Mouse (Mus musculus): ENCODE measurements around the gene Pdcd4. TPM values are rescaled to one million over a fixed set of nuclear protein-coding genes. Genes with fewer than 3 reads are reported as not detected.
A peak's percentile ranks its signal among the peaks of the same experiment; 100 is the strongest.
"Not testable (repeated sequence)": the region's sequence is repeated elsewhere in the genome, so short reads cannot be mapped to it uniquely, and the experiment has no call there.

The Pdcd4 gene
- polyA plus RNA-seq, 1 experiment from 2014 or later: 64.6 TPM

DNA sequence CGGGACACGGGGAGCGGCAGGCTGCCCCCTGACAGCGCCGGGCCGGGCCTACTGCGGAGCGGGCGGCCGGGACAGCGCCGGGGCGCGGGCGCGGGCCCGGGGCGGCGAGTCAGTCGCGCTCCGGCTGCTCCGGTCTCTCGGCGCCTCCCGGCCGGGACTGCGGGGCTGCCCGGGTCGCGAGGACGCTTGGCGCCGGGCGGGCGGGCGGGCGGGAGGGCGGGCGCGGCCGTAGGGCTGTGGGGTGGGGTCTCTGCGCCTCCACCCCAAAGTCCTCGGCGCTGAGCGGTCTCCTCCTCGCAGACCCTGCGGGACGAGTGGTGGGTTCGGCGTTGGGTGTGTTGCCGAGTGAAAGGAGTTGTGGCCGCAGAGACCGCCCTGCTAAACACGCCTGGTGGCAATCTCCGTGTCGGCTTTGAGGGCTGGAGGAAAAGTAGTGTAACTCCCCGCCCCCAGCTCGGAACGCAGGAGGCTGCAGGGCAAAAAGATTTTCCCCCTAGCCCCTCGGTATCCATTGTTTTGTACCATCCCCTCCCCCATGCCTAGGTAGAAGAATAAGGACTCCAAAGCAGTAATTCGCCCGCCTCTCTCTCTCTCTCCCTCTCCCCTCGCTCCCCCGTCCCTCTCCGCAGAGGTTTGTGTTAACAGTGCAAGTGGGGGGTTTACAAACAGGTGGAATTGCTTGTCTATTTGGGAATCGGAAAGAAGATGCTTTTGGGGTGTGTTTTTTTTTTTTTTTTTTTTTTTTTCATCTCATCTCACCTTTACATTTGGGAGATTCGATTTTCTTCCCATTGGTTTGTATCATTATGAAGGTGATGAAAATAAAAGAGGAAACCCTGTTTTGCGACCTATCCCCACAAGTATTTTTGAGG, 53.4 kb downstream of the Pdcd4 start:
- DNase-seq (ENCODE audit: low spot score) (peak; percentile 77), ATAC-seq (peak; percentile 3; the same call in 1 of the 2 replicates)
- H3K4me1 ChIP-seq (ENCODE audit: insufficient read depth, low read depth, low read length): peaks cover 9% of the 10 kb centered on the region
- peak overlapping the region; percentile 95 for H3K4me3 ChIP-seq (ENCODE audit: low read depth, low read length)
- no peaks in the 10 kb centered on the region for H3K27me3 ChIP-seq (replicated peaks; ENCODE audit: insufficient read depth, low read length)
- H3K36me3 ChIP-seq (ENCODE audit: insufficient read depth, low read length): no peaks in the 10 kb centered on the region
- H3K9ac ChIP-seq (replicated peaks; ENCODE audit: low read depth): peak overlapping the region; percentile 96
- H3K27ac ChIP-seq (ENCODE audit: low read length): peak overlapping the region; percentile 98
- TF ChIP-seq CTCF (IDR thresholded peaks at IDR 0.05) (no peak), EP300 (IDR thresholded peaks at IDR 0.05) (no peak)
- H3K9me3 ChIP-seq (ENCODE audit: low read length): no peaks in the 10 kb centered on the region
- peak overlapping the region; percentile 74 for H3K4me2 ChIP-seq (replicated peaks; ENCODE audit: low read depth, low read length)
- under 1% methylated on average over 22 of the region's 69 CpGs for WGBS

- no peaks in the 10 kb centered on the region for H3K9me3 ChIP-seq (ENCODE audit: low read length)
- no peaks in the 10 kb centered on the region for H3K36me3 ChIP-seq (ENCODE audit: insufficient read depth, low read length)
- no peaks in the 10 kb centered on the region for H3K4me1 ChIP-seq (ENCODE audit: insufficient read depth, low read depth, low read length)
- H3K27me3 ChIP-seq (replicated peaks; ENCODE audit: insufficient read depth, low read length): no peaks in the 10 kb centered on the region
- no peak overlapping the region for H3K4me3 ChIP-seq (ENCODE audit: low read depth, low read length)
- TF ChIP-seq EP300 (IDR thresholded peaks at IDR 0.05) (no peak), CTCF (IDR thresholded peaks at IDR 0.05) (no peak)
- no peak overlapping the region for H3K4me2 ChIP-seq (replicated peaks; ENCODE audit: low read depth, low read length)
- DNase-seq (ENCODE audit: low spot score): no peak
- no peak overlapping the region for H3K27ac ChIP-seq (ENCODE audit: low read length)
- no peak for ATAC-seq
- 99% methylated on average over 2 of the region's 2 CpGs for WGBS
- no peak overlapping the region for H3K9ac ChIP-seq (replicated peaks; ENCODE audit: low read depth)
Observed at GRCm38 (mm10) chr19:53957513-53957912, 65.5 kb downstream of the Pdcd4 start.

- WGBS: 79% methylated on average over 4 of the region's 4 CpGs
- H3K4me3 ChIP-seq (ENCODE audit: low read depth, low read length): no peak overlapping the region
- H3K4me1 ChIP-seq (ENCODE audit: insufficient read depth, low read depth, low read length): no peaks in the 10 kb centered on the region
- H3K4me2 ChIP-seq (replicated peaks; ENCODE audit: low read depth, low read length): no peak overlapping the region
- H3K27ac ChIP-seq (ENCODE audit: low read length): no peak overlapping the region
- H3K36me3 ChIP-seq (ENCODE audit: insufficient read depth, low read length): no peaks in the 10 kb centered on the region
- ATAC-seq: no peak
- no peak for DNase-seq (ENCODE audit: low spot score)
- TF ChIP-seq EP300 (IDR thresholded peaks at IDR 0.05): no peak
- TF ChIP-seq CTCF (IDR thresholded peaks at IDR 0.05): no peak
- H3K27me3 ChIP-seq (replicated peaks; ENCODE audit: insufficient read depth, low read length): no peaks in the 10 kb centered on the region
- H3K9ac ChIP-seq (replicated peaks; ENCODE audit: low read depth): no peak overlapping the region
- H3K9me3 ChIP-seq (ENCODE audit: low read length): no peaks in the 10 kb centered on the region
Observed at GRCm38 (mm10) chr19:53962511-53962910, 70.5 kb downstream of the Pdcd4 start.

DNA sequence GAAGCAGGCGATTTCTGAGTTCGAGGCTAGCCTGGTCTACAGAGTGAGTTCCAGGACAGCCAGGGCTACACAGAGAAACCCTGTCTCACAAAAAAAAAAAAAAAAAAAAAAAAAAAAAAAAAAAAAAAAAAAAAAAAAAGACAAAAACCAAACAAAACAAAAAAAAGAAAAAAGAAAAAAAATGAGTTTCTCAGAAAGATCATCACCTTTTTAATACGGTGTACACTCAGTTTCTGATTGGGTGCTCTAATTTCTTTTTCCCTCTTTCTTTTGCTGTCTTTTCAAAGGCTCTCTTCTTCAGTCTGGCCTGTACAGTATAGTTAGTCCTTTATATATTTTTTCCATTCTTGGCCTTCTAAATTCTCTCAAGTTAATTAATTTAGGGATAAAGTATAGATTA, 72.3 kb downstream of the Pdcd4 start:
- not testable (repeated sequence) for DNase-seq (ENCODE audit: low spot score); H3K27ac ChIP-seq (ENCODE audit: low read length); ATAC-seq; H3K27me3 ChIP-seq (replicated peaks; ENCODE audit: insufficient read depth, low read length); H3K4me2 ChIP-seq (replicated peaks; ENCODE audit: low read depth, low read length); H3K36me3 ChIP-seq (ENCODE audit: insufficient read depth, low read length); H3K4me1 ChIP-seq (ENCODE audit: insufficient read depth, low read depth, low read length); H3K9me3 ChIP-seq (ENCODE audit: low read length); H3K9ac ChIP-seq (replicated peaks; ENCODE audit: low read depth); H3K4me3 ChIP-seq (ENCODE audit: low read depth, low read length)
- 97% methylated on average over 3 of the region's 3 CpGs for WGBS

- ATAC-seq (no peak), DNase-seq (ENCODE audit: low spot score) (no peak)
- Histone ChIP-seq H3K27me3 (replicated peaks; ENCODE audit: insufficient read depth, low read length) (no peaks in the 10 kb centered on the region), H3K4me3 (ENCODE audit: low read depth, low read length) (no peak overlapping the region), H3K9ac (replicated peaks; ENCODE audit: low read depth) (no peak overlapping the region), H3K36me3 (ENCODE audit: insufficient read depth, low read length) (no peaks in the 10 kb centered on the region), H3K9me3 (ENCODE audit: low read length) (no peaks in the 10 kb centered on the region), H3K4me2 (replicated peaks; ENCODE audit: low read depth, low read length) (no peak overlapping the region), H3K27ac (ENCODE audit: low read length) (no peak overlapping the region), H3K4me1 (ENCODE audit: insufficient read depth, low read depth, low read length) (no peaks in the 10 kb centered on the region)
- no peak for TF ChIP-seq EP300 (IDR thresholded peaks at IDR 0.05)
- TF ChIP-seq CTCF (IDR thresholded peaks at IDR 0.05): no peak
- WGBS: 80% methylated on average over 10 of the region's 10 CpGs
Observed at GRCm38 (mm10) chr19:53964910-53965633, 73.0 kb downstream of the Pdcd4 start.

DNA sequence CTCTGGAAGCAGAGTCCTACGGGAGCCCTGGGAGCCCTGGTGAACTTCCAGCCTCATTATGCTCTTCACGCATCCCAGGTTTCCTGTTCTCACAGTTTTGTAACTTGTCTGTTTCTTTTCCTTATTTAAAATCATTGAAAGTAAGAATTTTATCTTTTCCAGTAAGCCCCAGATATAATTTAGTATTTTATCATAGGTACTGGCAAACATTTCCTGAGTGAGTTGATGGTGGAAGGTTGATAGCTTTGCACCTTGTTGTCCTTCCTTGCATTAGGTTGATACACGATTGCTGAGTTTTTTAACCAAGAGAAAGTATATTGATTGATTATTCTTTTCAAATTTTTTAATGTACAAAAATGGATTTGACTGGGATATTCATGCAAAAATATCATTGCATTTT, 77.2 kb downstream of the Pdcd4 start:
- Histone ChIP-seq H3K27me3 (replicated peaks; ENCODE audit: insufficient read depth, low read length) (no peaks in the 10 kb centered on the region), H3K4me3 (ENCODE audit: low read depth, low read length) (no peak overlapping the region), H3K27ac (ENCODE audit: low read length) (no peak overlapping the region), H3K4me2 (replicated peaks; ENCODE audit: low read depth, low read length) (no peak overlapping the region), H3K36me3 (ENCODE audit: insufficient read depth, low read length) (no peaks in the 10 kb centered on the region), H3K9ac (replicated peaks; ENCODE audit: low read depth) (no peak overlapping the region), H3K9me3 (ENCODE audit: low read length) (no peaks in the 10 kb centered on the region), H3K4me1 (ENCODE audit: insufficient read depth, low read depth, low read length) (no peaks in the 10 kb centered on the region)
- TF ChIP-seq EP300 (IDR thresholded peaks at IDR 0.05) (no peak), CTCF (IDR thresholded peaks at IDR 0.05) (no peak)
- 84% methylated on average over 3 of the region's 3 CpGs for WGBS
- DNase-seq (ENCODE audit: low spot score): no peak
- no peak for ATAC-seq

All from lung, postnatal 0 days (tissue).